ENCODE assay signal across 10 mouse cellular contexts in genomic region chr6:124321481-124322475, GRCm38 (mm10). TPM values are rescaled to one million over a fixed set of nuclear protein-coding genes. Genes with fewer than 3 reads are reported as not detected.
A peak's percentile ranks its signal among the peaks of the same experiment; 100 is the strongest.
DNase-seq lines count a peak whose midpoint lies in the region; ATAC-seq and TF ChIP-seq lines count a peak whose summit lies in the region.
"Had no signal": no experiment of that assay in that cellular context is flagged by ENCODE, and none has a peak within 500 bp of the region (broad histone marks: within the 10 kb centered on the region; RNA-seq: fewer than 3 reads in every experiment).

No protein-coding gene starts in this region.

- H3K36me3 ChIP-seq in intestine, postnatal 0 days (ENCODE audit: control insufficient read depth, insufficient read depth), result no peaks in the 10 kb centered on the region
- H3K36me3 ChIP-seq: hindbrain, embryonic 10.5 days; stomach, embryonic 15.5 days had no signal

- 82% methylated on average over 16 of the region's 16 CpGs for WGBS in intestine, postnatal 0 days

- H3K27ac ChIP-seq in intestine, postnatal 0 days (ENCODE audit: low read depth, low read length), result no peak overlapping the region
- H3K27ac ChIP-seq: hindbrain, embryonic 10.5 days; stomach, embryonic 15.5 days had no signal

- no peaks in the 10 kb centered on the region for H3K9me3 ChIP-seq in intestine, postnatal 0 days (ENCODE audit: control insufficient read depth)
- H3K9me3 ChIP-seq: hindbrain, embryonic 10.5 days; stomach, embryonic 15.5 days had no signal

- no peak overlapping the region for H3K4me2 ChIP-seq in intestine, postnatal 0 days (replicated peaks; ENCODE audit: low read depth)
- H3K4me2 ChIP-seq: stomach, embryonic 15.5 days had no signal

- no peaks in the 10 kb centered on the region for H3K4me1 ChIP-seq in intestine, postnatal 0 days (replicated peaks; ENCODE audit: control insufficient read depth, insufficient read depth, low read length)
- H3K4me1 ChIP-seq: stomach, embryonic 15.5 days had no signal

- 0 out of 2 replicates have a peak, but pooled peaks have one; percentile 17 for ATAC-seq in cerebellum, adult (ENCODE audit: insufficient number of reproducible peaks, low FRiP score, low TSS enrichment)
- ATAC-seq in erythroblast, adult 5-6 weeks (replicated peaks; ENCODE audit: low FRiP score, poor library complexity, severe bottlenecking), result peak; percentile 90
- peak; percentile 48 for ATAC-seq in monocyte, adult 5-6 weeks (replicated peaks; ENCODE audit: insufficient number of reproducible peaks, low FRiP score, low TSS enrichment, poor library complexity, severe bottlenecking)
- ATAC-seq in intestine, postnatal 0 days, result no peak

- H3K27me3 ChIP-seq in intestine, postnatal 0 days (replicated peaks; ENCODE audit: control insufficient read depth, insufficient read depth, low read length), result no peaks in the 10 kb centered on the region
- H3K27me3 ChIP-seq: stomach, embryonic 15.5 days had no signal

- no peak for TF ChIP-seq CTCF in intestine, postnatal 0 days (IDR thresholded peaks at IDR 0.05; ENCODE audit: low read depth)

- DNase-seq in cerebellum, adult 8-10 months, result no peak
- peak; percentile 93 for DNase-seq in 416B (ENCODE audit: low read depth)
- no peak for DNase-seq in urinary bladder, postnatal 10 days (ENCODE audit: low spot score)
- no peak for DNase-seq in lung, postnatal 36 days

- H3K4me3 ChIP-seq in intestine, postnatal 0 days (ENCODE audit: low read depth, low read length), result no peak overlapping the region
- H3K4me3 ChIP-seq: hindbrain, embryonic 10.5 days; stomach, embryonic 15.5 days had no signal

- H3K9ac ChIP-seq in intestine, postnatal 0 days (ENCODE audit: low read depth, low read length), result no peak overlapping the region
- H3K9ac ChIP-seq: stomach, embryonic 15.5 days had no signal

RNA-seq across cellular contexts. Expression of gene Cd163, which starts 17.3 kb away (rescaled TPM):
- 4.6 and 10.0 TPM in 2 replicates for total RNA-seq in erythroblast, adult 5-6 weeks (2015; ENCODE audit: low replicate concordance)
- total RNA-seq in erythroblast, adult 5-6 weeks (2017; ENCODE audit: low replicate concordance), result 18.4 and 20.0 TPM in 2 replicates
- total RNA-seq in monocyte, adult 5-6 weeks (2017), result 1.7 to 2.9 TPM (median 2.2 TPM) in 3 replicates
- polyA plus RNA-seq in intestine, postnatal 0 days (2015; fragmentation: Nextera tagmentation; extraction: Ambion mirVana), result 0.51 and 0.63 TPM in 2 replicates
- polyA plus RNA-seq: hindbrain, embryonic 10.5 days had no signal
